Mouse (Mus musculus) kidney, adult 9 months (tissue): ENCODE measurements around the gene Lca5l.
A peak's percentile ranks its signal among the peaks of the same experiment; 100 is the strongest.
"Not testable (repeated sequence)": the region's sequence is repeated elsewhere in the genome, so short reads cannot be mapped to it uniquely, and the experiment has no call there.

Source experiments
- DNase-seq: peaks from one replicate; pipeline ENCODE4 v3.0.0; 2022

Gene Lca5l

DNA sequence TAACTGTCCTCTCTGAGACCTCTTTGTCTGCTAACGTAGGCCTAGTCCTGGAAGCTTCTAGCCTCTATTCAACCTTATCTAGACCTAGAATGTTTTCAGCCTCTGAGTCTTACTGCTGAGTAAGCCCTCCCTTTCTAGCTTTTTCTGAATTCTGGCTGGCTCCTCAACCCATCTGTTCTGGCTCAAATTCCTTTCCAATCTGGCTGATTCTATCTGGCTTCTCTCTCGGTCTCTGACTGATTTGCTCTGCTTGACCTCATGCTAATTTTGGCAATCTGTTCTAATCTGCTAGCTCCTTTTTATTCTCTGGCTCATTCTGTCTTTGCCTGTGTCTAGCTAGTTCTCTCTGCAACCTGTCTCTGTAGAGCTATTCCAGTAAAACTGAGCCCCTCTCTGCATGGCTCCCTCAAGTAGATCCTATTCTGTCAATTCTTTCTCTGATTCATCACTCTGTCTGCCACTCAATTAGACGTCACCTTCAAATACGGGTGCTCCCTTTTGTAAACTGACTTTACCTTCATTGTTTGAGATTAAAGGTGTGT is 26.3 kb downstream of the Lca5l start:
- no peak for DNase-seq

- DNase-seq, result no peak
These were observed 30.7 kb downstream of the Lca5l start for GRCm38 (mm10) chr16:96161336-96161735.

DNA sequence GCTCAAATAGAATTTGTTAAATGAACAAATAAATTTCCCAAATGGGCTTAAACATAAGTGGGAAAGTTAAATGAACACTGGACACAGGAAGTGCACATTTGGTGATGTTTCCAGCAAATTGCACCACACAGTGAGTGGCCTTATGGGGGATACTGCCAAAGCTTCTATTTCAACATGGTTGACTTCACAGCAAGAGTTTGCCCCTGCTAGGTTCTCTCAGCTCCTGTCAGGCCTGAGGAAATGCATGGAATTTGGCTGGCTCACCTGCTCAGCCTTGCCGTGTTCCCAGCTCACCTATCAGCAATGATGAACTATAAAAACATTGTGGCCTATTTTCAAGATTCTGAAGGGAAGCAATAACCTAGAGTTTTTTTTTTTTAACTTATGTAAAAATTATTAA is 31.1 kb downstream of the Lca5l start:
- DNase-seq, result no peak

DNA sequence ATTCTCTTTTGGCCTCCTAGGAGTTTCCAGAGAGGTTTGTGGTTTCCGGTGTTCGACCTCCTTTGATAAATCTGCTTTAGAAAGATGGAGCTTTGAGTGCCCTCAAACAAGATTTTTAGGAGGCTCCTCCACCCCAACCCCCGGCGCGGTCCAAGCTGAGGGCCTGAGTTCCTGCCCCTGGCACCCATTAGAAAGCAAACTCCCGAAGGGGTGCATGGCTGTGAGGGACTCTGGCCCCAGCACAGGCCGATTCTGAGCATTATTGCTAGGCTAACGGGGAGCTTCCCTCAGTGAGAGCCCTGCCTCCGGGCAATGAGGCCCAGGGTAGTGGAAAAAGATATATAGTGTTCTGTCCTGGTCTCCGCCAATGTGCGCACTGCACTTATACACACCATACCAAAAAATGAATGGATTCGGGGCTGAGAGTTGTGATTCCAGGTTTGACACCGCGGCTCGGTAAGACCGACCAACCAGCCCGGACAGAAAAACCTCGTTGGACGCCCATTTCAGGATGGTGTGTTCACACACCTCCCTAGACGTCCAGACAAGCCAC is 32.2 kb downstream of the Lca5l start:
- no peak for DNase-seq

- DNase-seq, result peak; percentile 31
These were observed 32.9 kb downstream of the Lca5l start for GRCm38 (mm10) chr16:96159091-96159731.

GRCm38 (mm10) chr16:96158511-96159080 is 33.5 kb downstream of the Lca5l start:
- no peak for DNase-seq

GRCm38 (mm10) chr16:96157171-96157570 is 34.9 kb downstream of the Lca5l start:
- no peak for DNase-seq

GRCm38 (mm10) chr16:96156019-96156418 is 36.1 kb downstream of the Lca5l start:
- no peak for DNase-seq

DNA sequence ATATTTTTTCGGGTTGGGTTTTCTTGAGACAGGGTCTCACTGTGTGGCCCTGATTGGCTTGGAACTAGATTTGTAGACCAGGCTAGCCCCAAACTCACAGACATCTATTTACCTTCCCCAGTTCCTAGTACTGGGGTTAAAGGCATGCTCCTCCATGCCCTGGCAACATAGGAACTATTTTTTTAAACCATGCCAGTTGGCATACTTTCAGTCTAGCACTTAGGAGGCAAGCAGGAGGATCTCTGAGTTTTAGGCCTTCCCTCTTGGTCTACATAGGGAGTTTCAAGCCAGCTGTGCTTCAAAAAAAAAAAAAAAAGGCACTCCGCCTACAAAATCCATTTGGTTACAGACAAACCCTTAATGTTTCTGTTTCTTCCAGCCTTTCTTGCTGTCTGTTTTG is 37.6 kb downstream of the Lca5l start:
- DNase-seq, result no peak

GRCm38 (mm10) chr16:96151551-96151950 is 40.5 kb downstream of the Lca5l start:
- peak; percentile 67 for DNase-seq

GRCm38 (mm10) chr16:96150995-96151394 is 41.1 kb downstream of the Lca5l start:
- no peak for DNase-seq

- DNase-seq, result no peak
These were observed 42.8 kb downstream of the Lca5l start for GRCm38 (mm10) chr16:96149311-96149710.

DNA sequence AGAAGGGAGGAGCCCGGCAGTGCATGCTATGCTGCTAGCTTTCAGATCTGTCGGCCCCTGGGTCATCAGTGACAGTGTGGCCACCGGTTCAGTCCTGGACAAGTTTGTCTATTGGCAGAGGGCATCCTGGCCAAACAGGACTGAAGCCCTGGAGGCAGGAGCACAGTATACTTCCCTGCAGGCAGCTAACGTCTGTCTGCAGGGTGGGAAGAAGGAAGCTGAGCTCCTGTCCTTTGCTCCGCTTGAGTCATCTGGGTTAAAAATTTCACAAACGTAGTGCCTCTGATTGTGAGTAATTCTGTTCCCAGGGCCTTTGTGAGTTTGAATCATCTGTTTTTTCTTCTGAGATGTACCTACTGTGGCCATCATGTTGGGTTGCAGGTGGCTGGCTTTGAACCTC is 43.2 kb downstream of the Lca5l start:
- no peak for DNase-seq

- no peak for DNase-seq
These were observed 46.3 kb downstream of the Lca5l start for GRCm38 (mm10) chr16:96145814-96146213.

DNA sequence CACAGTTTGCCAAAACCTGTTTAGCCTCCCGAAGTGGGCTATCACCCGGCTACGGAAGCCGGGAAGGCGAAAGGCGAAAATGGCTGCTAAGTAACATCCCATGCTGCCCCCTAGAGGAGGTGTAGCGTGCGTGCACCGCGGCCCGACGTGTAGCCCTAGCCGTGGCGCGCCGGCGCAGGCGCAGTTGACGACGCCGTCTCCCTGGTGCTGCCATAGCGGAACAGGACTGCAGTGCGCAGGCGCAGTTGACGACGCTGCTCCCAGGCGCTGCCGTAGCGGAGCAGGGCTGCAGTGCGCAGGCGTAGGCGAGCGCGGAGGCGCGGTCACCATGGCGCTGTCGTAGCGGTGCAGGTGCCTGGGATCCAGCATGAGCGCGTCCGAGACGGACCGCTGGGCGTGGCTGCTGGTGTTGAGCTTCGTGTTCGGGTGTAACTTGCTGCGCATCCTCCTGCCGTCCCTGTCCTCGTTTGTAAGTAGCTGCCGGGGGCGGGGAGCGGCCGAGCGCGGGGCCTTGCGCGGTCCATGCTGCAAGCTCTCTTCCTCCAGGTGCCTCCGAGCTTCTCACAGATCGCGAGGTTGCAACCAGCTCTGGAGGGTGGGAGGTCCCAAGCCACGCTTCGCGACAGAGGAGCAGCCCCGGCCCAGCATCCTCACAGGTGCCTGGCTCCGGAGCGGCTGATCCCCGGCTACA is 46.8 kb downstream of the Lca5l start, which contains the start of gene Wrb:
TSS of gene Wrb (plus strand) at position 298 of the 691 bp plus-strand sequence.
- peak; percentile 100 for DNase-seq

DNA sequence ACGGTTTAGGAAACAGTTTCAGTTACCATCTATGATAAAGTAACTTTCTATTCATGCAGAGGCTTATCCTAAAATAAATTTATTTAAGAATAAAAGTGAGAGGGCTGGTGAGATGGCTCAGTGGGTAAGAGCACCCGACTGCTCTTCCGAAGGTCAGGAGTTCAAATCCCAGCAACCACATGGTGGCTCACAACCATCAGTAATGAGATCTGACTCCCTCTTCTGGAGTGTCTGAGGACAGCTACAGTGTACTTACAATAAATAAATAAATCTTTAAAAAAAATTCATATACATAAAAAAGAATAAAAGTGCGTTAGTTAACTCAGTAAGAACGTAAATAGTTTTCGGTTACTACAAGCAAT is 47.3 kb downstream of the Lca5l start:
- not testable (repeated sequence) for DNase-seq

GRCm38 (mm10) chr16:96128466-96128865 is 63.6 kb downstream of the Lca5l start:
- DNase-seq, result no peak

GRCm38 (mm10) chr16:96127657-96128344 is 64.3 kb downstream of the Lca5l start, which contains the start of gene Hmgn1:
TSS of gene Hmgn1 (minus strand) at chr16:96127729.
- DNase-seq, result peak; percentile 98

- no peak for DNase-seq
These were observed 64.8 kb downstream of the Lca5l start for GRCm38 (mm10) chr16:96127288-96127656.

DNA sequence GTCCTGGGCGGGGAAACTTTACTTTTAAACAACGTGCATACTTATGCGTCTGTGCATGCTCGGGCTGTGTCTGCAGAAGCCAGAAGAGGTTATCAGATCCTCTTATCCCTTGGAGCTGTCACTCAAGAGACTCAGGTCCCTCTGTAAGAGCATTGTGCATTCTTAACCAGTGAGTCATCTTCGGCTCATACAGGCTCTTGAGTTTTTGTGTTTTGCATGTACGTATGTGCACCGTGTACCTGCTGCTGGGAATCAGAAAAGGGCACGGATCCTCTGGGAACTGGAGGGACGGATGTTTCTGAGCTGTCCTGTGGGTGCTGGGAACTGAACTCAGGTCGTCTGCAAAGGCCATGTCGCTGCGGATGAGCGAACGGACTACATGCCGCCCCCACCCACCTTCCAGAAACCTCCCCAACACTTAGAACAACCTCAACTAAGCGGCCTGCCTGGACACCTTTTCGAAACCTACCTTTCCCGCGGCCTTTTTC is 65.3 kb downstream of the Lca5l start:
- peak; percentile 23 for DNase-seq

GRCm38 (mm10) chr16:96120022-96120623 is 71.9 kb downstream of the Lca5l start:
- DNase-seq, result no peak

DNA sequence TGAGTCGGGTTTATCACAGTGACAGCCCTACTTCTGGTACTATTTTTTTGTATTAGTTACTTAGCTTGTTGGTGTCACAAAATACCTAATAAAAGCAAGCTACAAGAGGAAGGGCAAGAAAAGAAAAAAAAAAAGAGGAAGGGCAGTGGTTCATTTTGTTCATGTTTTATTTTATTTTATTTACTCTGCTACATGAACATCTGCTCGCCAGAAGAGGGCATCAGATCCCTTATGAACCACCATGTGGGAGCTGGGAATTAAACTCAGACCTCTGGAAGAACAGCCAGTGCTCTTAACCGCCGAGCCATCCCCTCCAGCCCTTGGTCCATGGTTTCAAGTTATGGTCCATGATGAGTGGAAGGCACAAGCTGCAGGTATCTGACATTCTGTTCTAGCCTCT is 77.3 kb downstream of the Lca5l start:
- no peak for DNase-seq
